Comparison of ENCODE assay signal across 11 mouse cellular contexts in the genomic region with DNA sequence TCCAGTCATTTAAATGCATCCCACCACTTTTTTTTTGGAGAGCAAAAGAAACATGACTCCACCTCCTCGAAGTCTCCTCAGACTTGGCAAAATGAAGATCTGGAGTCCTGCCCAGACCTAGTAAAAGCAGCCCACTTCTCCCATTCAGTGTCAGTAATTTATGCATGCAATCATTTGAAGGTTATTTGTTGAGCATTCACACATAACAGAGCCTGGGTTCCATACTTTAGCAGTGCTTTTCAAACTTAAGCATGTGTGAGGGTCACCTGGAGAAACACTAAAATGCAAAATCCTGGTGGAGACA.
DNase-seq lines count a peak whose midpoint lies in the region; ATAC-seq lines count a peak whose summit lies in the region.
"Had no signal": no experiment of that assay in that cellular context is flagged by ENCODE, and none has a peak within 500 bp of the region (broad histone marks: within the 10 kb centered on the region; RNA-seq: fewer than 3 reads in every experiment).

No protein-coding gene starts in this region.

- DNase-seq in forebrain, embryonic 10.5 days (ENCODE audit: extremely low spot score, low spot score) = no peak
- peak; percentile 26 to 41 for DNase-seq in left cerebral cortex, adult 18-20 months (ENCODE audit: low spot score in 2 of 2)
- DNase-seq in left cerebral cortex, adult 11 months (ENCODE audit: low spot score) = no peak
- DNase-seq in forebrain, embryonic 14.5 days (ENCODE audit: low spot score) = peak; percentile 83
- peak; percentile 22 to 34 for DNase-seq in left cerebral cortex, postnatal 10 days (ENCODE audit: extremely low spot score in 1 of 2, low spot score in 2 of 2)
- DNase-seq in natural killer cell, adult 2 months (ENCODE audit: low spot score in 2 of 2) = no peak
- DNase-seq in spleen, adult 18-20 months = no peak
- DNase-seq: thymus, postnatal 14 days had no signal

- H3K9me3 ChIP-seq in forebrain, embryonic 13.5 days (replicated peaks) = no peaks in the 10 kb centered on the region
- H3K9me3 ChIP-seq in forebrain, embryonic 10.5 days = no peaks in the 10 kb centered on the region
- no peaks in the 10 kb centered on the region for H3K9me3 ChIP-seq in forebrain, embryonic 14.5 days (replicated peaks; ENCODE audit: control insufficient read depth, low read length)
- H3K9me3 ChIP-seq: hindbrain, embryonic 15.5 days; limb, embryonic 15.5 days had no signal

- peak; percentile 55 for ATAC-seq in forebrain, embryonic 13.5 days
- ATAC-seq in forebrain, embryonic 14.5 days = peak; percentile 54

- no peak overlapping the region for H3K4me2 ChIP-seq in forebrain, embryonic 13.5 days
- no peak overlapping the region for H3K4me2 ChIP-seq in forebrain, embryonic 14.5 days (ENCODE audit: low read length)
- H3K4me2 ChIP-seq: hindbrain, embryonic 15.5 days; limb, embryonic 15.5 days had no signal

- no peak overlapping the region for H3K4me3 ChIP-seq in forebrain, embryonic 13.5 days
- H3K4me3 ChIP-seq in forebrain, embryonic 10.5 days = no peak overlapping the region
- H3K4me3 ChIP-seq in forebrain, embryonic 14.5 days (ENCODE audit: low read depth, low read length) = no peak overlapping the region
- H3K4me3 ChIP-seq: hindbrain, embryonic 15.5 days; limb, embryonic 15.5 days had no signal

- H3K27me3 ChIP-seq in forebrain, embryonic 13.5 days = peaks cover 12% of the 10 kb centered on the region; the same call in 1 of the 2 replicates
- peaks cover 100% of the 10 kb centered on the region for H3K27me3 ChIP-seq in forebrain, embryonic 10.5 days (ENCODE audit: poor library complexity, severe bottlenecking)
- no peaks in the 10 kb centered on the region for H3K27me3 ChIP-seq in forebrain, embryonic 14.5 days (replicated peaks; ENCODE audit: control insufficient read depth, insufficient read depth, low read length)

- H3K4me1 ChIP-seq in forebrain, embryonic 13.5 days = peaks cover 18% of the 10 kb centered on the region
- peaks cover 14% of the 10 kb centered on the region for H3K4me1 ChIP-seq in forebrain, embryonic 10.5 days
- no peaks in the 10 kb centered on the region; the same call in 1 of the 2 replicates for H3K4me1 ChIP-seq in forebrain, embryonic 14.5 days (ENCODE audit: control insufficient read depth, insufficient read depth, low read length)
- H3K4me1 ChIP-seq: hindbrain, embryonic 15.5 days had no signal

- no peak overlapping the region for H3K9ac ChIP-seq in forebrain, embryonic 13.5 days
- H3K9ac ChIP-seq in forebrain, embryonic 14.5 days (ENCODE audit: low read length) = no peak overlapping the region
- H3K9ac ChIP-seq: hindbrain, embryonic 15.5 days; limb, embryonic 15.5 days had no signal

- H3K27ac ChIP-seq in forebrain, embryonic 13.5 days = no peak overlapping the region
- no peak overlapping the region for H3K27ac ChIP-seq in forebrain, embryonic 10.5 days
- H3K27ac ChIP-seq in forebrain, embryonic 14.5 days (ENCODE audit: low read depth, low read length) = no peak overlapping the region
- H3K27ac ChIP-seq: hindbrain, embryonic 15.5 days; limb, embryonic 15.5 days had no signal

- 36% methylated on average over 1 of the region's 1 CpGs for WGBS in forebrain, embryonic 13.5 days
- 85% methylated on average over 1 of the region's 1 CpGs for WGBS in forebrain, embryonic 10.5 days
- 32% methylated on average over 1 of the region's 1 CpGs for WGBS in forebrain, embryonic 14.5 days

- H3K36me3 ChIP-seq in forebrain, embryonic 13.5 days (ENCODE audit: poor library complexity, severe bottlenecking) = no peaks in the 10 kb centered on the region
- H3K36me3 ChIP-seq in forebrain, embryonic 10.5 days (replicated peaks) = no peaks in the 10 kb centered on the region
- no peaks in the 10 kb centered on the region for H3K36me3 ChIP-seq in forebrain, embryonic 14.5 days (ENCODE audit: control insufficient read depth, insufficient read depth, low read length)
- H3K36me3 ChIP-seq: hindbrain, embryonic 15.5 days; limb, embryonic 15.5 days had no signal

- intact Hi-C loops in left cerebral cortex, postnatal 10 days (cut with DNase I) = no loop called here

Comparison
In these comparisons a context has a peak if more than half of its experiments do, and no peak if none do; other contexts are left out.
1. DNase-seq: peak in left cerebral cortex, adult 18-20 months (2 of 2), forebrain, embryonic 14.5 days (single experiment) and left cerebral cortex, postnatal 10 days (2 of 2); none in forebrain, embryonic 10.5 days (single experiment), left cerebral cortex, adult 11 months (single experiment), natural killer cell, adult 2 months (0 of 2) and spleen, adult 18-20 months (0 of 2).